Mouse (Mus musculus) cerebellum, adult 2 months (tissue): Measurements from ENCODE around the gene Lmf1.

Experiments
- CTCF ChIP-seq: fragments of 200-500 bp; IDR thresholded peaks from 2 replicates; pipeline ENCODE4 v1.5.1; 2011; ENCODE audit warnings: low read depth, mild to moderate bottlenecking, control low read depth, low read length, moderate library complexity, borderline replicate concordance; ENCODE audit not compliant: insufficient read depth
- POLR2A ChIP-seq: fragments of 200-500 bp; IDR thresholded peaks from 2 replicates; pipeline ENCODE4 v1.6.1; 2011; ENCODE audit warnings: low read length, control low read depth, borderline replicate concordance; ENCODE audit not compliant: insufficient read depth

GRCm38 (mm10) chr17:25698446-25698845 is 119.6 kb downstream of the Lmf1 start:
- TF ChIP-seq POLR2A (no peak), CTCF (peak; percentile 84)
